Mouse (Mus musculus) heart, embryonic 12.5 days (tissue): ENCODE measurements around the gene Pum3. TPM values are rescaled to one million over a fixed set of nuclear protein-coding genes. Genes with fewer than 3 reads are reported as not detected.

Source experiments
- ATAC-seq: fragments of 200-750 bp; cut with Nextera tagmentation; 2 replicates; pipeline ENCODE4 v1.8.0; 2017; ENCODE audit warnings: moderate TSS enrichment, moderate library complexity; ENCODE audit not compliant: insufficient number of reproducible peaks, low FRiP score
- H3K27ac ChIP-seq: fragments of 300-500 bp; sonication (generic); 2 replicates; pipeline ENCODE4 v1.5.1; 2016; ENCODE audit warnings: mild to moderate bottlenecking, moderate library complexity; ENCODE audit not compliant: poor library complexity, severe bottlenecking
- H3K27me3 ChIP-seq: fragments of 300-500 bp; sonication (generic); replicated peaks from 2 replicates; pipeline ENCODE4 v1.6.1; 2016; ENCODE audit warnings: mild to moderate bottlenecking, moderate library complexity
- H3K36me3 ChIP-seq: fragments of 300-500 bp; sonication (generic); 2 replicates; pipeline ENCODE4 v1.6.1; 2016; ENCODE audit warnings: mild to moderate bottlenecking, moderate library complexity
- H3K4me1 ChIP-seq: fragments of 300-500 bp; sonication (generic); replicated peaks from 2 replicates; pipeline ENCODE4 v1.6.1; 2016; ENCODE audit warnings: mild to moderate bottlenecking
- H3K4me2 ChIP-seq: fragments of 300-500 bp; sonication (generic); 2 replicates; pipeline ENCODE4 v1.6.1; 2016; ENCODE audit warnings: mild to moderate bottlenecking, moderate library complexity
- H3K4me3 ChIP-seq: fragments of 300-500 bp; sonication (generic); 2 replicates; pipeline ENCODE4 v1.5.1; 2016; ENCODE audit warnings: mild to moderate bottlenecking
- H3K9ac ChIP-seq: fragments of 300-500 bp; sonication (generic); 2 replicates; pipeline ENCODE4 v1.6.1; 2016; ENCODE audit warnings: mild to moderate bottlenecking, moderate library complexity
- H3K9me3 ChIP-seq: fragments of 300-500 bp; sonication (generic); replicated peaks from 2 replicates; pipeline ENCODE4 v1.6.1; 2016; ENCODE audit warnings: mild to moderate bottlenecking, moderate library complexity
- WGBS: fragments of 180-500 bp; shearing (Covaris S2); methylation state at CpG from one replicate; pipeline ENCODE4 v1.1.7; 2016; 5-methylcytosine and 5-hydroxymethylcytosine counted together
- polyA plus RNA-seq: library from polyadenylated mRNA; unstranded; fragments of >200 nt; fragmentation: Nextera tagmentation; extraction: Ambion mirVana; gene quantifications from 2 replicates; pipeline ENCODE4 v1.2.1, GENCODE M21; 2016

The Pum3 gene
- polyA plus RNA-seq, 1 experiment from 2014 or later: 56.6 TPM

- no peak; the same call in 1 of the 2 replicates for ATAC-seq
- WGBS: 79% methylated on average over 10 of the region's 10 CpGs
Measured at GRCm38 (mm10) chr19:27366113-27366746, 63.4 kb downstream of the Pum3 start.

GRCm38 (mm10) chr19:27364521-27364931 lies 65.1 kb downstream of the Pum3 start:
- Histone ChIP-seq H3K4me1 (peaks cover 12% of the 10 kb centered on the region), H3K27me3 (no peaks in the 10 kb centered on the region), H3K27ac (peak overlapping the region; percentile 43), H3K9me3 (no peaks in the 10 kb centered on the region; the same call in 1 of the 2 replicates), H3K9ac (peak overlapping the region; percentile 39; the same call in 1 of the 2 replicates), H3K36me3 (no peaks in the 10 kb centered on the region; the same call in 1 of the 2 replicates), H3K4me2 (peak overlapping the region; percentile 57), H3K4me3 (peak overlapping the region; percentile 10; the same call in 1 of the 2 replicates)
- 16% methylated on average over 8 of the region's 8 CpGs for WGBS
- ATAC-seq: peak; percentile 69; the same call in 1 of the 2 replicates

More at GRCm38 (mm10) chr19:27366113-27366746, 63.4 kb downstream of the Pum3 start:
- no peaks in the 10 kb centered on the region; the same call in 1 of the 2 replicates for H3K9me3 ChIP-seq
- H3K4me3 ChIP-seq: no peak overlapping the region
- H3K27ac ChIP-seq: no peak overlapping the region
- peaks cover 12% of the 10 kb centered on the region for H3K4me1 ChIP-seq
- H3K27me3 ChIP-seq: no peaks in the 10 kb centered on the region
- no peak overlapping the region for H3K9ac ChIP-seq
- no peak overlapping the region for H3K4me2 ChIP-seq
- no peaks in the 10 kb centered on the region; the same call in 1 of the 2 replicates for H3K36me3 ChIP-seq

GRCm38 (mm10) chr19:27363891-27364290 lies 65.7 kb downstream of the Pum3 start:
- H3K36me3 ChIP-seq: no peaks in the 10 kb centered on the region; the same call in 1 of the 2 replicates
- WGBS: 62% methylated on average over 4 of the region's 4 CpGs
- H3K9me3 ChIP-seq: no peaks in the 10 kb centered on the region; the same call in 1 of the 2 replicates
- peak overlapping the region; percentile 57 for H3K4me2 ChIP-seq
- peaks cover 12% of the 10 kb centered on the region for H3K4me1 ChIP-seq
- H3K4me3 ChIP-seq: no peak overlapping the region
- H3K27me3 ChIP-seq: no peaks in the 10 kb centered on the region
- ATAC-seq: no peak
- no peak overlapping the region; the same call in 1 of the 2 replicates for H3K27ac ChIP-seq
- H3K9ac ChIP-seq: no peak overlapping the region

GRCm38 (mm10) chr19:27360381-27360780 lies 69.2 kb downstream of the Pum3 start:
- Histone ChIP-seq H3K27me3 (no peaks in the 10 kb centered on the region), H3K4me1 (peaks cover 12% of the 10 kb centered on the region), H3K27ac (no peak overlapping the region), H3K9ac (no peak overlapping the region), H3K4me3 (no peak overlapping the region), H3K4me2 (no peak overlapping the region), H3K36me3 (no peaks in the 10 kb centered on the region; the same call in 1 of the 2 replicates), H3K9me3 (no peaks in the 10 kb centered on the region; the same call in 1 of the 2 replicates)
- no peak for ATAC-seq

- 67% methylated on average over 6 of the region's 6 CpGs for WGBS
Measured at GRCm38 (mm10) chr19:27351700-27352099, 77.9 kb downstream of the Pum3 start.

GRCm38 (mm10) chr19:27346501-27346900 lies 83.1 kb downstream of the Pum3 start:
- Histone ChIP-seq H3K36me3 (no peaks in the 10 kb centered on the region), H3K9me3 (peaks cover 5% of the 10 kb centered on the region; the same call in 1 of the 2 replicates), H3K4me1 (0 out of 2 replicates have a peak, but pooled peaks cover 3% of the 10 kb centered on the region), H3K4me3 (no peak overlapping the region), H3K27ac (no peak overlapping the region), H3K9ac (no peak overlapping the region), H3K27me3 (peaks cover 10% of the 10 kb centered on the region), H3K4me2 (no peak overlapping the region)
- ATAC-seq: no peak
- WGBS: 83% methylated on average over 1 of the region's 1 CpGs

More at GRCm38 (mm10) chr19:27351700-27352099, 77.9 kb downstream of the Pum3 start:
- Histone ChIP-seq H3K27me3 (no peaks in the 10 kb centered on the region), H3K4me3 (no peak overlapping the region), H3K4me1 (0 out of 2 replicates have a peak, but pooled peaks cover 3% of the 10 kb centered on the region), H3K9ac (no peak overlapping the region), H3K27ac (no peak overlapping the region), H3K36me3 (no peaks in the 10 kb centered on the region), H3K9me3 (no peaks in the 10 kb centered on the region), H3K4me2 (no peak overlapping the region)
- no peak for ATAC-seq

Other genes starting within 250 kb of the Pum3 start
- gene Vldlr, start 213.3 kb downstream of the Pum3 start, polyA plus RNA-seq: 21.9 and 23.7 TPM in 2 replicates
- gene Kcnv2, start 107.2 kb downstream of the Pum3 start, polyA plus RNA-seq: 0.10 and 0.15 TPM in 2 replicates